Mouse (Mus musculus) ES-E14 (cell line): ENCODE measurements around the gene Ccdc181.

Experiments
- CHD2 ChIP-seq: IDR thresholded peaks from 2 replicates; pipeline ENCODE4 v1.6.1; 2014; ENCODE audit warnings: mild to moderate bottlenecking, low read depth, low read length, inconsistent platforms
- HCFC1 ChIP-seq: IDR thresholded peaks from 2 replicates; pipeline ENCODE4 v1.6.1; 2012; ENCODE audit warnings: low read length, inconsistent platforms, borderline replicate concordance; ENCODE audit not compliant: insufficient read depth
- MAFK ChIP-seq: IDR thresholded peaks from 2 replicates; pipeline ENCODE4 v1.6.1; 2014; ENCODE audit warnings: mild to moderate bottlenecking, low read depth, low read length, inconsistent platforms; ENCODE audit not compliant: insufficient read depth
- ZC3H11A ChIP-seq: IDR thresholded peaks from 2 replicates; pipeline ENCODE4 v1.6.1; 2012; ENCODE audit warnings: low read depth, mild to moderate bottlenecking, inconsistent platforms, low read length, borderline replicate concordance
- ZNF384 ChIP-seq: IDR thresholded peaks from 2 replicates; pipeline ENCODE4 v1.6.1; 2012; ENCODE audit warnings: low read depth, low read length, inconsistent platforms

- TF ChIP-seq CHD2 (no peak), ZC3H11A (no peak), MAFK (no peak), HCFC1 (no peak), ZNF384 (no peak)
Observed at GRCm38 (mm10) chr1:164317261-164317660, 41.9 kb downstream of the Ccdc181 start.
